Mouse (Mus musculus) embryo, embryonic 11.5 days (tissue): ENCODE measurements around the gene Scarb1.
"Not testable (repeated sequence)": the region's sequence is repeated elsewhere in the genome, so short reads cannot be mapped to it uniquely, and the experiment has no call there.

Experiments
- DNase-seq: peaks from one replicate; pipeline ENCODE4 v3.0.0-alpha.2; 2012; ENCODE audit warnings: low read depth, low spot score

The Scarb1 gene

GRCm38 (mm10) chr5:125340547-125341262 is at the start of gene Scarb1:
TSS of gene Scarb1 (minus strand) at chr5:125341094.
- peak; percentile 63 for DNase-seq

GRCm38 (mm10) chr5:125389579-125390441 is 48.9 kb upstream of the Scarb1 start, which contains the start of gene Ubc:
TSS of gene Ubc (minus strand) at chr5:125390202.
- no peak for DNase-seq

- DNase-seq, result no peak
These were observed 48.3 kb upstream of the Scarb1 start, which contains the start of gene Gm10382 for GRCm38 (mm10) chr5:125389131-125389578. TSS of gene Gm10382 (plus strand) at chr5:125389322.

- no peak for DNase-seq
These were observed 47.6 kb upstream of the Scarb1 start for GRCm38 (mm10) chr5:125388358-125389092.

GRCm38 (mm10) chr5:125387295-125387694 is 46.4 kb upstream of the Scarb1 start:
- not testable (repeated sequence) for DNase-seq

GRCm38 (mm10) chr5:125385215-125385940 is 44.5 kb upstream of the Scarb1 start:
- DNase-seq, result no peak

- no peak for DNase-seq
These were observed 43.8 kb upstream of the Scarb1 start for GRCm38 (mm10) chr5:125384512-125385214.

GRCm38 (mm10) chr5:125383637-125384420 is 42.9 kb upstream of the Scarb1 start:
- no peak for DNase-seq

- DNase-seq, result no peak
These were observed 42.0 kb upstream of the Scarb1 start for GRCm38 (mm10) chr5:125382673-125383558.

- no peak for DNase-seq
These were observed 41.2 kb upstream of the Scarb1 start for GRCm38 (mm10) chr5:125381954-125382672.

- no peak for DNase-seq
These were observed 38.0 kb upstream of the Scarb1 start for GRCm38 (mm10) chr5:125378919-125379318.

- DNase-seq, result no peak
These were observed 36.3 kb upstream of the Scarb1 start for GRCm38 (mm10) chr5:125377214-125377613.

- no peak for DNase-seq
These were observed 35.0 kb upstream of the Scarb1 start for GRCm38 (mm10) chr5:125375871-125376270.

GRCm38 (mm10) chr5:125372027-125372426 is 31.1 kb upstream of the Scarb1 start:
- DNase-seq, result no peak

- no peak for DNase-seq
These were observed 30.2 kb upstream of the Scarb1 start for GRCm38 (mm10) chr5:125370950-125371693.

- DNase-seq, result peak; percentile 56
These were observed 27.7 kb upstream of the Scarb1 start for GRCm38 (mm10) chr5:125368568-125368967.

- DNase-seq, result no peak
These were observed 27.3 kb upstream of the Scarb1 start for GRCm38 (mm10) chr5:125368156-125368555.
